Mouse (Mus musculus) lung, postnatal 0 days (tissue): ENCODE measurements around the gene Xaf1.

Source experiments
- CTCF ChIP-seq: IDR thresholded peaks from 2 replicates; pipeline ENCODE4 v1.5.1; 2016; ENCODE audit warnings: antibody characterized with exemption, mild to moderate bottlenecking
- EP300 ChIP-seq: IDR thresholded peaks from 2 replicates; pipeline ENCODE4 v1.6.1; 2016; ENCODE audit warnings: antibody characterized with exemption, mild to moderate bottlenecking, control low read depth

DNA sequence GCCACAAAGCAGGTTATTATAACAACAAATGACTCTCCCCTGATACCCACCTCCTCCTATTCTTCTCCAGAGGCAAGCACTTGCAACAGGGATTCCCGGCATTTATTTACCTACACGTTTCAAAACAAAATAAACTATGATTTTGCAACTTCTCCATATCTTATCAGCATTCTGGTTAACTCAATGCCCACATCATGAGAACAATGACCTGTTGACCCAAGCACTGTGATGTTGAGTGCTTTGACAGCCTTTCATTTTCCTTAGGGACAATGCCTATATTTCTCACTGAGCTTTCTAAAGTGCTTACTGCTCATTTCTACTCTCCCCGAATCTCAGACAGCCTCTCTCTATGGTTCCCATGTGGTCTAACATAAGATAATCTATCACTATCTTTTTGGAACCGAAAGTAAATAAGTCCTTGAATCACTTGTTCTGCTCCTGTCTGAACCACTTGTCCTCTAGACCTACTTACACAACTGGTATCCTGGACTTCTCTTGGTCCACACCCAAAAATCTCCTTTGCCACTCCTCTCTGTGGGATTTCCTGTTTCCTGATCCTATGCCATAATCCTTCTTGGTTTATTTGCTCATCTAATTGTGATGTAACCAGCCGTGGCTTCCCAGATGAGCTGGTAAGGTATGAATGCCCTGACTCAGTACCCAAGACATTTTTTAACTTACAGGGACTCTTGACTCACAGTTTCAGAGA, 20.1 kb upstream of the Xaf1 start:
- TF ChIP-seq CTCF (no peak), EP300 (no peak)
